ENCODE assay signal across 27 mouse cellular contexts in the genomic region with DNA sequence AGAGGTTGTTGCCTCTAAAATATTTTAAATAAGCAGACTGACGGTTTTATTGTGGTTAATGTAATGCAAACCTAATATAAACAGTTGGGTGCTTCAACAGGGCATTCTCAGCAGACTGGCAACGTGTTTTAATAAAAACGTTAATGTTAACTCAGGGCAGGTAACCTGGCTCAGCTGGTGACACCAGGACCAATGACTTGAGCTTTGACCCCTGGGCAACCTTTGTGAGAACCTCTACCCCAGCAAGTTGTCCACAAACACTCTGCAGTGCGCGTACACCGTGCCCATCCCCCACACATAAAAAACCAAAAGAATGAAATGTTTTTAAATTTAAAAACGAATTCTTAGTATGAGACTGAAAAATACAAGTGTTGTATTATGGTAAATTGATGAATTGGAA. TPM values are rescaled to one million over a fixed set of nuclear protein-coding genes. Genes with fewer than 3 reads are reported as not detected.
A peak's percentile ranks its signal among the peaks of the same experiment; 100 is the strongest.
DNase-seq lines count a peak whose midpoint lies in the region; ATAC-seq and TF ChIP-seq lines count a peak whose summit lies in the region.
"Had no signal": no experiment of that assay in that cellular context is flagged by ENCODE, and none has a peak within 500 bp of the region (broad histone marks: within the 10 kb centered on the region; RNA-seq: fewer than 3 reads in every experiment).

No protein-coding gene starts in this region.

- TF ChIP-seq EP300 in liver, postnatal 0 days (IDR thresholded peaks at IDR 0.05; ENCODE audit: low read depth) = no peak

- ATAC-seq in kidney, embryonic 14.5 days (ENCODE audit: low FRiP score, low TSS enrichment) = no peak
- peak; percentile 76 for ATAC-seq in liver, postnatal 0 days
- ATAC-seq: activated CD4-positive, CD25-positive, alpha-beta regulatory T cell, adult 4 months; forebrain, embryonic 15.5 days had no signal

- H3K4me1 ChIP-seq in kidney, embryonic 14.5 days (ENCODE audit: control insufficient read depth, insufficient read depth, low read length) = peaks cover 21% of the 10 kb centered on the region; the same call in 1 of the 2 replicates
- no peaks in the 10 kb centered on the region for H3K4me1 ChIP-seq in liver, postnatal 0 days (ENCODE audit: insufficient read depth)
- H3K4me1 ChIP-seq: forebrain, embryonic 12.5 days; heart, embryonic 12.5 days; heart, embryonic 15.5 days had no signal

- WGBS in kidney, embryonic 14.5 days = 62% methylated on average over 7 of the region's 7 CpGs
- 66% methylated on average over 7 of the region's 7 CpGs for WGBS in liver, postnatal 0 days (ENCODE audit: insufficient replicate concordance)

- no peak overlapping the region for H3K4me3 ChIP-seq in kidney, embryonic 14.5 days (ENCODE audit: low read length)
- no peak overlapping the region for H3K4me3 ChIP-seq in liver, postnatal 0 days (ENCODE audit: low read depth, low read length)
- H3K4me3 ChIP-seq: embryonic facial prominence, embryonic 10.5 days; embryonic facial prominence, embryonic 13.5 days; erythroblast, embryonic 14.5 days; forebrain, embryonic 12.5 days; forebrain, embryonic 15.5 days; heart, embryonic 12.5 days; heart, embryonic 15.5 days; hindbrain, embryonic 10.5 days; hindbrain, embryonic 13.5 days had no signal

- H3K4me2 ChIP-seq in kidney, embryonic 14.5 days (replicated peaks; ENCODE audit: low read depth, low read length) = no peak overlapping the region
- no peak overlapping the region for H3K4me2 ChIP-seq in liver, postnatal 0 days (ENCODE audit: low read depth, low read length)
- H3K4me2 ChIP-seq: embryonic facial prominence, embryonic 13.5 days; forebrain, embryonic 12.5 days; forebrain, embryonic 15.5 days; heart, embryonic 12.5 days; heart, embryonic 15.5 days; hindbrain, embryonic 13.5 days had no signal

- peaks cover 4% of the 10 kb centered on the region; the same call in 1 of the 2 replicates for H3K36me3 ChIP-seq in kidney, embryonic 14.5 days (ENCODE audit: control insufficient read depth, insufficient read depth, low read length)
- no peaks in the 10 kb centered on the region for H3K36me3 ChIP-seq in liver, postnatal 0 days (replicated peaks; ENCODE audit: insufficient read depth, low read length)
- H3K36me3 ChIP-seq: forebrain, embryonic 15.5 days had no signal

- H3K27me3 ChIP-seq in kidney, embryonic 14.5 days (ENCODE audit: control insufficient read depth, insufficient read depth, low read length) = no peaks in the 10 kb centered on the region
- no peaks in the 10 kb centered on the region for H3K27me3 ChIP-seq in liver, postnatal 0 days (ENCODE audit: insufficient read depth, low read length)
- H3K27me3 ChIP-seq: embryonic facial prominence, embryonic 13.5 days; forebrain, embryonic 12.5 days; forebrain, embryonic 15.5 days; heart, embryonic 12.5 days; heart, embryonic 15.5 days; hindbrain, embryonic 13.5 days had no signal

- H3K27ac ChIP-seq in kidney, embryonic 14.5 days (ENCODE audit: low read depth, low read length) = no peak overlapping the region
- no peak overlapping the region for H3K27ac ChIP-seq in liver, postnatal 0 days (ENCODE audit: low read depth)
- H3K27ac ChIP-seq: embryonic facial prominence, embryonic 10.5 days; embryonic facial prominence, embryonic 13.5 days; forebrain, embryonic 12.5 days; forebrain, embryonic 15.5 days; heart, embryonic 15.5 days; hindbrain, embryonic 10.5 days; hindbrain, embryonic 13.5 days had no signal

- peak; percentile 18 for DNase-seq in kidney, adult 11 months
- DNase-seq in kidney, postnatal 36 days = peak; percentile 22 to 49
- DNase-seq in kidney, postnatal 14 days = no peak
- no peak for DNase-seq in liver, postnatal 0 days
- no peak for DNase-seq in liver
- DNase-seq: adrenal gland, adult 8-10 months; adrenal gland, postnatal 25 days; cerebellum, adult 11-12 months; cerebellum, adult 8-10 months; cerebellum, postnatal 10 days; cerebellum, postnatal 36 days; embryo, embryonic 11 days; gastrocnemius, postnatal 25 days; heart, adult 18-20 months; heart, postnatal 10 days; heart, postnatal 36 days had no signal

- no peak for TF ChIP-seq CTCF in liver, postnatal 0 days (IDR thresholded peaks at IDR 0.05; ENCODE audit: low read depth)

- H3K9me3 ChIP-seq in kidney, embryonic 14.5 days (ENCODE audit: control insufficient read depth, low read length) = no peaks in the 10 kb centered on the region
- H3K9me3 ChIP-seq in liver, postnatal 0 days (ENCODE audit: low read length) = no peaks in the 10 kb centered on the region
- H3K9me3 ChIP-seq: embryonic facial prominence, embryonic 10.5 days; embryonic facial prominence, embryonic 13.5 days; forebrain, embryonic 12.5 days; forebrain, embryonic 15.5 days; heart, embryonic 12.5 days; heart, embryonic 15.5 days; hindbrain, embryonic 10.5 days; hindbrain, embryonic 13.5 days had no signal

- H3K9ac ChIP-seq in kidney, embryonic 14.5 days (ENCODE audit: low read depth, low read length) = no peak overlapping the region
- no peak overlapping the region for H3K9ac ChIP-seq in liver, postnatal 0 days (replicated peaks)
- H3K9ac ChIP-seq: embryonic facial prominence, embryonic 13.5 days; forebrain, embryonic 12.5 days; forebrain, embryonic 15.5 days; heart, embryonic 12.5 days; heart, embryonic 15.5 days; hindbrain, embryonic 13.5 days had no signal

RNA-seq across cellular contexts. Expression of a gene that starts 36.8 kb away (rescaled TPM):
- 23.4 and 33.9 TPM in 2 replicates for polyA plus RNA-seq in kidney, embryonic 14.5 days (2014; fragmentation: Nextera tagmentation; extraction: Ambion mirVana)
- 7.7 and 8.6 TPM in 2 replicates for polyA plus RNA-seq in liver, postnatal 0 days (2015; fragmentation: Nextera tagmentation; extraction: Ambion mirVana)

Comparison
In these comparisons a context has a peak if more than half of its experiments do, and no peak if none do; other contexts are left out.
1. DNase-seq: peak in kidney, adult 11 months (single experiment) and kidney, postnatal 36 days (2 of 2); none in kidney, postnatal 14 days (single experiment), liver, postnatal 0 days (single experiment) and liver (single experiment).